Mouse (Mus musculus): Measurements from ENCODE around the gene Ndufs1. TPM values are rescaled to one million over a fixed set of nuclear protein-coding genes. Genes with fewer than 3 reads are reported as not detected.

Ndufs1 gene
- polyA plus RNA-seq, 1 experiment from 2014 or later = 382 TPM

- Histone ChIP-seq H3K4me2 (ENCODE audit: low read length) (no peak overlapping the region), H3K4me1 (ENCODE audit: control insufficient read depth in 2 of 2, insufficient read depth in 2 of 2, low read length in 2 of 2) (peaks cover 11 to 25% of the 10 kb centered on the region in 2 experiments; a peak in 3 of 4 replicates), H3K27me3 (ENCODE audit: control insufficient read depth, insufficient read depth, low read length) (no peaks in the 10 kb centered on the region), H3K4me3 (ENCODE audit: control insufficient read depth in 1 of 2, insufficient read depth in 1 of 2, low read depth in 1 of 2, low read length in 2 of 2) (no peak overlapping the region), H3K27ac (replicated peaks in 1 of 2; ENCODE audit: control insufficient read depth in 1 of 2, insufficient read depth in 1 of 2, low read depth in 2 of 2, low read length in 2 of 2) (no peak overlapping the region), H3K9ac (ENCODE audit: low read length) (no peak overlapping the region), H3K9me3 (ENCODE audit: control insufficient read depth, low read length) (no peaks in the 10 kb centered on the region), H3K36me3 (ENCODE audit: control insufficient read depth, insufficient read depth, low read length) (peaks cover 3% of the 10 kb centered on the region; the same call in 1 of the 2 replicates)
- ATAC-seq (ENCODE audit: insufficient number of reproducible peaks, insufficient read depth, low FRiP score, low read depth) = no peak
- WGBS = 53% methylated on average over 7 of the region's 7 CpGs
Observed at GRCm38 (mm10) chr1:63110536-63111285, 65.9 kb downstream of the Ndufs1 start.

GRCm38 (mm10) chr1:63107614-63108327, 68.9 kb downstream of the Ndufs1 start:
- Histone ChIP-seq H3K36me3 (ENCODE audit: control insufficient read depth, insufficient read depth, low read length) (peaks cover 23% of the 10 kb centered on the region), H3K4me1 (ENCODE audit: control insufficient read depth in 2 of 2, insufficient read depth in 2 of 2, low read length in 2 of 2) (peaks cover 15 to 33% of the 10 kb centered on the region in 2 experiments), H3K9ac (ENCODE audit: low read length) (peak overlapping the region; percentile 41), H3K9me3 (ENCODE audit: control insufficient read depth, low read length) (no peaks in the 10 kb centered on the region), H3K4me3 (ENCODE audit: control insufficient read depth in 1 of 2, insufficient read depth in 1 of 2, low read depth in 1 of 2, low read length in 2 of 2) (no peak overlapping the region), H3K4me2 (ENCODE audit: low read length) (peak overlapping the region; percentile 46), H3K27ac (replicated peaks in 1 of 2; ENCODE audit: control insufficient read depth in 1 of 2, insufficient read depth in 1 of 2, low read depth in 2 of 2, low read length in 2 of 2) (peak overlapping the region; percentile 17 to 81), H3K27me3 (ENCODE audit: control insufficient read depth, insufficient read depth, low read length) (no peaks in the 10 kb centered on the region)
- ATAC-seq (ENCODE audit: insufficient number of reproducible peaks, insufficient read depth, low FRiP score, low read depth) = no peak; the same call in 1 of the 2 replicates
- WGBS = 26% methylated on average over 6 of the region's 6 CpGs

- no peak overlapping the region for H3K9ac ChIP-seq (ENCODE audit: low read length)
- H3K27ac ChIP-seq (replicated peaks in 1 of 2; ENCODE audit: control insufficient read depth in 1 of 2, insufficient read depth in 1 of 2, low read depth in 2 of 2, low read length in 2 of 2) = peak overlapping the region; percentile 34 to 44; a peak in 3 of 4 replicates
- H3K4me3 ChIP-seq (ENCODE audit: control insufficient read depth in 1 of 2, insufficient read depth in 1 of 2, low read depth in 1 of 2, low read length in 2 of 2) = no peak overlapping the region
- H3K4me1 ChIP-seq (ENCODE audit: control insufficient read depth in 2 of 2, insufficient read depth in 2 of 2, low read length in 2 of 2) = peaks cover 7 to 24% of the 10 kb centered on the region in 2 experiments
- ATAC-seq (ENCODE audit: insufficient number of reproducible peaks, insufficient read depth, low FRiP score, low read depth) = no peak
- H3K9me3 ChIP-seq (ENCODE audit: control insufficient read depth, low read length) = no peaks in the 10 kb centered on the region
- WGBS = 41% methylated on average over 12 of the region's 12 CpGs
- H3K36me3 ChIP-seq (ENCODE audit: control insufficient read depth, insufficient read depth, low read length) = peaks cover 67% of the 10 kb centered on the region
- H3K4me2 ChIP-seq (ENCODE audit: low read length) = no peak overlapping the region
- H3K27me3 ChIP-seq (ENCODE audit: control insufficient read depth, insufficient read depth, low read length) = no peaks in the 10 kb centered on the region
Observed at GRCm38 (mm10) chr1:63102758-63103451, 73.7 kb downstream of the Ndufs1 start.

GRCm38 (mm10) chr1:63100196-63100595, 76.4 kb downstream of the Ndufs1 start:
- no peaks in the 10 kb centered on the region for H3K9me3 ChIP-seq (ENCODE audit: control insufficient read depth, low read length)
- H3K4me2 ChIP-seq (ENCODE audit: low read length) = no peak overlapping the region
- no peak for ATAC-seq (ENCODE audit: insufficient number of reproducible peaks, insufficient read depth, low FRiP score, low read depth)
- no peak overlapping the region for H3K4me3 ChIP-seq (ENCODE audit: control insufficient read depth in 1 of 2, insufficient read depth in 1 of 2, low read depth in 1 of 2, low read length in 2 of 2)
- no peak overlapping the region for H3K9ac ChIP-seq (ENCODE audit: low read length)
- 91% methylated on average over 8 of the region's 8 CpGs for WGBS
- no peaks in the 10 kb centered on the region for H3K27me3 ChIP-seq (ENCODE audit: control insufficient read depth, insufficient read depth, low read length)
- peaks cover 68% of the 10 kb centered on the region for H3K36me3 ChIP-seq (ENCODE audit: control insufficient read depth, insufficient read depth, low read length)
- no peak overlapping the region for H3K27ac ChIP-seq (replicated peaks in 1 of 2; ENCODE audit: control insufficient read depth in 1 of 2, insufficient read depth in 1 of 2, low read depth in 2 of 2, low read length in 2 of 2)
- peaks cover 5 to 13% of the 10 kb centered on the region in 2 experiments for H3K4me1 ChIP-seq (ENCODE audit: control insufficient read depth in 2 of 2, insufficient read depth in 2 of 2, low read length in 2 of 2)

GRCm38 (mm10) chr1:63098831-63099230, 77.8 kb downstream of the Ndufs1 start:
- Histone ChIP-seq H3K4me3 (ENCODE audit: control insufficient read depth in 1 of 2, insufficient read depth in 1 of 2, low read depth in 1 of 2, low read length in 2 of 2) (no peak overlapping the region), H3K4me1 (ENCODE audit: control insufficient read depth in 2 of 2, insufficient read depth in 2 of 2, low read length in 2 of 2) (peaks cover 5 to 13% of the 10 kb centered on the region in 2 experiments), H3K9ac (ENCODE audit: low read length) (no peak overlapping the region), H3K27ac (replicated peaks in 1 of 2; ENCODE audit: control insufficient read depth in 1 of 2, insufficient read depth in 1 of 2, low read depth in 2 of 2, low read length in 2 of 2) (no peak overlapping the region), H3K4me2 (ENCODE audit: low read length) (no peak overlapping the region), H3K27me3 (ENCODE audit: control insufficient read depth, insufficient read depth, low read length) (no peaks in the 10 kb centered on the region), H3K36me3 (ENCODE audit: control insufficient read depth, insufficient read depth, low read length) (peaks cover 74% of the 10 kb centered on the region), H3K9me3 (ENCODE audit: control insufficient read depth, low read length) (no peaks in the 10 kb centered on the region)
- WGBS = 64% methylated on average over 4 of the region's 4 CpGs
- ATAC-seq (ENCODE audit: insufficient number of reproducible peaks, insufficient read depth, low FRiP score, low read depth) = no peak

GRCm38 (mm10) chr1:63096071-63096470, 80.6 kb downstream of the Ndufs1 start:
- WGBS = 72% methylated on average over 5 of the region's 5 CpGs
- peaks cover 76% of the 10 kb centered on the region for H3K36me3 ChIP-seq (ENCODE audit: control insufficient read depth, insufficient read depth, low read length)
- ATAC-seq (ENCODE audit: insufficient number of reproducible peaks, insufficient read depth, low FRiP score, low read depth) = no peak

More at GRCm38 (mm10) chr1:63096071-63096470, 80.6 kb downstream of the Ndufs1 start:
- Histone ChIP-seq H3K27me3 (ENCODE audit: control insufficient read depth, insufficient read depth, low read length) (no peaks in the 10 kb centered on the region), H3K4me3 (ENCODE audit: control insufficient read depth in 1 of 2, insufficient read depth in 1 of 2, low read depth in 1 of 2, low read length in 2 of 2) (no peak overlapping the region), H3K9ac (ENCODE audit: low read length) (no peak overlapping the region), H3K27ac (replicated peaks in 1 of 2; ENCODE audit: control insufficient read depth in 1 of 2, insufficient read depth in 1 of 2, low read depth in 2 of 2, low read length in 2 of 2) (no peak overlapping the region), H3K9me3 (ENCODE audit: control insufficient read depth, low read length) (no peaks in the 10 kb centered on the region), H3K4me1 (ENCODE audit: control insufficient read depth in 2 of 2, insufficient read depth in 2 of 2, low read length in 2 of 2) (no peaks in the 10 kb centered on the region), H3K4me2 (ENCODE audit: low read length) (no peak overlapping the region)

All from heart, embryonic 14.5 days (tissue).